Mouse (Mus musculus): Measurements from ENCODE around the gene Tbl1xr1. TPM values are rescaled to one million over a fixed set of nuclear protein-coding genes. Genes with fewer than 3 reads are reported as not detected.

Tbl1xr1 gene
- polyA plus RNA-seq, 1 experiment = 14.7 TPM

DNA sequence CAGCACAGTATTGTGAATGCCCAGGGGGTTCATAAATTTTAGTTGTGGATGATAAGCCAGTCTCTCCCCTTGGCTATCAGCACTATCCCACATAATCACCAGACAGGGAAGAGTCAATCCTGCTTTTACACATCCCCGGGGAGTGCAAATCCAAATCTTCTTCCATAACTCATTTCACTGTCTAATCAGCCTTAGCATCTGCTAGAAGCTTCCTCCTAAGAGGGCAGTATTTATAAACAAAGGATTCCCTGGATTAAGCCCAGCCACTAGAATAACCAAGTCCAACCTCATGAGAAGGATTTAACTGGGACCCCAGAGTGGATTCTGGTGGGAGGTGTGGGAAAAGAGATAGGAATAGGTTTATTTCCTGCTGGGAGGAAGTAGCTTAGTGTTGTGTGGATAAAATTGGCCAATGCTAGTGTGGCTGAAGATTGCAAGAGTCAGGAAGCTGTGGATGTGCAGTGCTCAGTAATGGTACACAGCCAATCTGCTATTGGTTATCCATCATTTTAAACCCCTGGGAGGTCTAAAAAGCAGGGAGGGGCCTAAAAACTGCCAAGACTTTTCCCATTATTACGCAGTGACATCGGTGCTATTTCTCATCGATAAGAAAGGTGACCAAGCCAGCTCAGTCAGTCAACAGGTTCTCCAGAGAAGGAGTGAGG, 19.7 kb upstream of the Tbl1xr1 start:
- TF ChIP-seq SRF (IDR thresholded peaks at IDR 0.05; ENCODE audit: control insufficient read depth, insufficient read length, low read depth) (no peak), MAX (IDR thresholded peaks at IDR 0.05; ENCODE audit: low read depth) (no peak), POLR2A (IDR thresholded peaks at IDR 0.05; ENCODE audit: insufficient read length, low read depth) (no peak), TCF12 (IDR thresholded peaks at IDR 0.05; ENCODE audit: insufficient read depth, poor library complexity, severe bottlenecking) (no peak), TCF3 (IDR thresholded peaks at IDR 0.05; ENCODE audit: insufficient read length, low read depth) (no peak), MYOD1 (IDR thresholded peaks at IDR 0.05; ENCODE audit: control insufficient read depth in 1 of 3, insufficient read length in 2 of 3, low read depth in 2 of 3) (no peak), POLR2AphosphoS2 (IDR thresholded peaks at IDR 0.05; ENCODE audit: insufficient read length, low read depth) (no peak), REST (IDR thresholded peaks at IDR 0.05; ENCODE audit: insufficient read depth, insufficient read length) (no peak), USF1 (IDR thresholded peaks at IDR 0.05; ENCODE audit: low read depth) (no peak), MYOG (IDR thresholded peaks at IDR 0.05; ENCODE audit: control insufficient read depth in 1 of 3, insufficient read depth in 1 of 3, insufficient read length in 2 of 3, low read depth in 2 of 3) (no peak), E2F4 (IDR thresholded peaks at IDR 0.05; ENCODE audit: insufficient read depth) (no peak), CEBPB (IDR thresholded peaks at IDR 0.05; ENCODE audit: insufficient read depth, poor library complexity, severe bottlenecking) (no peak)
- H3K27me3 ChIP-seq (ENCODE audit: control insufficient read depth, insufficient read depth, insufficient read length) = no peaks in the 10 kb centered on the region
- H3ac ChIP-seq (ENCODE audit: control insufficient read depth, insufficient read length) = no peak overlapping the region
- no peak overlapping the region for H3K4me2 ChIP-seq (ENCODE audit: low read depth)
- no peaks in the 10 kb centered on the region for H3K36me3 ChIP-seq (ENCODE audit: control insufficient read depth, insufficient read depth)
- no peak overlapping the region for H3K4me3 ChIP-seq
- no peaks in the 10 kb centered on the region for H3K79me2 ChIP-seq (ENCODE audit: control insufficient read depth, insufficient read depth)

GRCm38 (mm10) chr3:22058206-22058804, 18.1 kb upstream of the Tbl1xr1 start:
- H3K4me3 ChIP-seq = no peak overlapping the region
- no peaks in the 10 kb centered on the region for H3K27me3 ChIP-seq (ENCODE audit: control insufficient read depth, insufficient read depth, insufficient read length)
- TF ChIP-seq REST (IDR thresholded peaks at IDR 0.05; ENCODE audit: insufficient read depth, insufficient read length) (no peak), TCF3 (IDR thresholded peaks at IDR 0.05; ENCODE audit: insufficient read length, low read depth) (no peak), POLR2AphosphoS2 (IDR thresholded peaks at IDR 0.05; ENCODE audit: insufficient read length, low read depth) (no peak), CEBPB (IDR thresholded peaks at IDR 0.05; ENCODE audit: insufficient read depth, poor library complexity, severe bottlenecking) (no peak), E2F4 (IDR thresholded peaks at IDR 0.05; ENCODE audit: insufficient read depth) (no peak), USF1 (IDR thresholded peaks at IDR 0.05; ENCODE audit: low read depth) (no peak), MYOG (IDR thresholded peaks at IDR 0.05; ENCODE audit: control insufficient read depth in 1 of 3, insufficient read depth in 1 of 3, insufficient read length in 2 of 3, low read depth in 2 of 3) (no peak), MAX (IDR thresholded peaks at IDR 0.05; ENCODE audit: low read depth) (no peak), MYOD1 (IDR thresholded peaks at IDR 0.05; ENCODE audit: control insufficient read depth in 1 of 3, insufficient read length in 2 of 3, low read depth in 2 of 3) (no peak), TCF12 (IDR thresholded peaks at IDR 0.05; ENCODE audit: insufficient read depth, poor library complexity, severe bottlenecking) (no peak), SRF (IDR thresholded peaks at IDR 0.05; ENCODE audit: control insufficient read depth, insufficient read length, low read depth) (no peak), POLR2A (IDR thresholded peaks at IDR 0.05; ENCODE audit: insufficient read length, low read depth) (no peak)
- H3ac ChIP-seq (ENCODE audit: control insufficient read depth, insufficient read length) = no peak overlapping the region
- H3K36me3 ChIP-seq (ENCODE audit: control insufficient read depth, insufficient read depth) = no peaks in the 10 kb centered on the region
- H3K4me2 ChIP-seq (ENCODE audit: low read depth) = no peak overlapping the region
- H3K79me2 ChIP-seq (ENCODE audit: control insufficient read depth, insufficient read depth) = no peaks in the 10 kb centered on the region

- TF ChIP-seq POLR2A (IDR thresholded peaks at IDR 0.05; ENCODE audit: insufficient read length, low read depth) = no peak
- TF ChIP-seq POLR2AphosphoS2 (IDR thresholded peaks at IDR 0.05; ENCODE audit: insufficient read length, low read depth) = no peak
- no peak for TF ChIP-seq TCF12 (IDR thresholded peaks at IDR 0.05; ENCODE audit: insufficient read depth, poor library complexity, severe bottlenecking)
- TF ChIP-seq REST (IDR thresholded peaks at IDR 0.05; ENCODE audit: insufficient read depth, insufficient read length) = no peak
- no peak for TF ChIP-seq USF1 (IDR thresholded peaks at IDR 0.05; ENCODE audit: low read depth)
- TF ChIP-seq TCF3 (IDR thresholded peaks at IDR 0.05; ENCODE audit: insufficient read length, low read depth) = no peak
- no peak for TF ChIP-seq CEBPB (IDR thresholded peaks at IDR 0.05; ENCODE audit: insufficient read depth, poor library complexity, severe bottlenecking)
- TF ChIP-seq MYOG (IDR thresholded peaks at IDR 0.05; ENCODE audit: control insufficient read depth in 1 of 3, insufficient read depth in 1 of 3, insufficient read length in 2 of 3, low read depth in 2 of 3) = no peak
- no peak for TF ChIP-seq MAX (IDR thresholded peaks at IDR 0.05; ENCODE audit: low read depth)
- TF ChIP-seq SRF (IDR thresholded peaks at IDR 0.05; ENCODE audit: control insufficient read depth, insufficient read length, low read depth) = no peak
- TF ChIP-seq MYOD1 (IDR thresholded peaks at IDR 0.05; ENCODE audit: control insufficient read depth in 1 of 3, insufficient read length in 2 of 3, low read depth in 2 of 3) = no peak
- TF ChIP-seq E2F4 (IDR thresholded peaks at IDR 0.05; ENCODE audit: insufficient read depth) = no peak
- no peaks in the 10 kb centered on the region for H3K36me3 ChIP-seq (ENCODE audit: control insufficient read depth, insufficient read depth)
- no peaks in the 10 kb centered on the region for H3K27me3 ChIP-seq (ENCODE audit: control insufficient read depth, insufficient read depth, insufficient read length)
- H3K4me2 ChIP-seq (ENCODE audit: low read depth) = no peak overlapping the region
- H3K79me2 ChIP-seq (ENCODE audit: control insufficient read depth, insufficient read depth) = no peaks in the 10 kb centered on the region
- no peak overlapping the region for H3ac ChIP-seq (ENCODE audit: control insufficient read depth, insufficient read length)
- no peak overlapping the region for H3K4me3 ChIP-seq
These were observed 15.3 kb upstream of the Tbl1xr1 start for GRCm38 (mm10) chr3:22061163-22061562.

GRCm38 (mm10) chr3:22068621-22069020, 7.8 kb upstream of the Tbl1xr1 start:
- no peaks in the 10 kb centered on the region for H3K79me2 ChIP-seq (ENCODE audit: control insufficient read depth, insufficient read depth)
- no peak overlapping the region for H3ac ChIP-seq (ENCODE audit: control insufficient read depth, insufficient read length)
- no peak for TF ChIP-seq SRF (IDR thresholded peaks at IDR 0.05; ENCODE audit: control insufficient read depth, insufficient read length, low read depth)
- TF ChIP-seq POLR2AphosphoS2 (IDR thresholded peaks at IDR 0.05; ENCODE audit: insufficient read length, low read depth) = no peak
- no peak for TF ChIP-seq POLR2A (IDR thresholded peaks at IDR 0.05; ENCODE audit: insufficient read length, low read depth)
- no peak for TF ChIP-seq REST (IDR thresholded peaks at IDR 0.05; ENCODE audit: insufficient read depth, insufficient read length)
- TF ChIP-seq TCF3 (IDR thresholded peaks at IDR 0.05; ENCODE audit: insufficient read length, low read depth) = no peak
- no peak for TF ChIP-seq CEBPB (IDR thresholded peaks at IDR 0.05; ENCODE audit: insufficient read depth, poor library complexity, severe bottlenecking)
- no peak for TF ChIP-seq MYOG (IDR thresholded peaks at IDR 0.05; ENCODE audit: control insufficient read depth in 1 of 3, insufficient read depth in 1 of 3, insufficient read length in 2 of 3, low read depth in 2 of 3)
- TF ChIP-seq USF1 (IDR thresholded peaks at IDR 0.05; ENCODE audit: low read depth) = no peak
- no peak for TF ChIP-seq E2F4 (IDR thresholded peaks at IDR 0.05; ENCODE audit: insufficient read depth)
- no peak for TF ChIP-seq MYOD1 (IDR thresholded peaks at IDR 0.05; ENCODE audit: control insufficient read depth in 1 of 3, insufficient read length in 2 of 3, low read depth in 2 of 3)
- no peak for TF ChIP-seq TCF12 (IDR thresholded peaks at IDR 0.05; ENCODE audit: insufficient read depth, poor library complexity, severe bottlenecking)
- TF ChIP-seq MAX (IDR thresholded peaks at IDR 0.05; ENCODE audit: low read depth) = no peak
- no peak overlapping the region for H3K4me3 ChIP-seq
- no peaks in the 10 kb centered on the region for H3K36me3 ChIP-seq (ENCODE audit: control insufficient read depth, insufficient read depth)
- H3K27me3 ChIP-seq (ENCODE audit: control insufficient read depth, insufficient read depth, insufficient read length) = no peaks in the 10 kb centered on the region
- no peak overlapping the region for H3K4me2 ChIP-seq (ENCODE audit: low read depth)

All from myocyte (in vitro differentiated cells).